Mouse (Mus musculus) layer of hippocampus, postnatal 25 days (tissue): ENCODE measurements at regions not wholly inside any gene's neighbourhood (a gene's known extent, or its start where the extent isn't known, plus 50 kb on each side); places are given as distances from the start of the nearest gene placed in this dataset.
"Not testable (repeated sequence)": the region's sequence is repeated elsewhere in the genome, so short reads cannot be mapped to it uniquely, and the experiment has no call there.

Experiments used
- DNase-seq, 2 experiments: peaks; one replicate each; pipeline ENCODE4 v3.0.0; 2022; ENCODE audit warnings: mixed read lengths in 2 of 2, low spot score in 1 of 2; ENCODE audit errors: extremely low spot score in 1 of 2

- no peak for DNase-seq
These were observed 841.7 kb upstream of the G6pd2 start for GRCm38 (mm10) chr5:60966939-60967338.

- DNase-seq, result no peak
These were observed 839.1 kb upstream of the G6pd2 start for GRCm38 (mm10) chr5:60969470-60969869.

- DNase-seq, result no peak
These were observed 829.9 kb upstream of the G6pd2 start for GRCm38 (mm10) chr5:60978693-60979092.

GRCm38 (mm10) chr5:60988313-60988712 is 820.3 kb upstream of the G6pd2 start:
- no peak for DNase-seq

- DNase-seq, result not testable (repeated sequence)
These were observed 819.3 kb upstream of the G6pd2 start for GRCm38 (mm10) chr5:60989330-60989729.

- no peak for DNase-seq
These were observed 813.7 kb upstream of the G6pd2 start for GRCm38 (mm10) chr5:60994761-60995523.

- peak in 1 of 2 experiments; percentile 28 for DNase-seq
These were observed 773.0 kb upstream of the G6pd2 start for GRCm38 (mm10) chr5:61035539-61036089.
